Mouse (Mus musculus) liver, postnatal 0 days (tissue): Measurements from ENCODE around the gene Chst4. TPM values are rescaled to one million over a fixed set of nuclear protein-coding genes. Genes with fewer than 3 reads are reported as not detected.

Experiments
- ATAC-seq: fragments of 200-750 bp; cut with Nextera tagmentation; 2 replicates; pipeline ENCODE4 v1.8.0; 2017; ENCODE audit warnings: mild to moderate bottlenecking, moderate library complexity
- DNase-seq: peaks from one replicate; pipeline ENCODE4 v3.0.0-alpha.2; 2016
- H3K27ac ChIP-seq: fragments of 300-500 bp; sonication (generic); 2 replicates; pipeline ENCODE4 v1.5.1; 2014; ENCODE audit warnings: antibody characterized with exemption, moderate library complexity, mild to moderate bottlenecking, low read depth
- H3K27me3 ChIP-seq: fragments of 300-500 bp; sonication (generic); 2 replicates; pipeline ENCODE4 v1.6.1; 2014; ENCODE audit warnings: low read length, control low read depth, mixed read lengths; ENCODE audit not compliant: insufficient read depth
- H3K36me3 ChIP-seq: fragments of 300-500 bp; sonication (generic); replicated peaks from 2 replicates; pipeline ENCODE4 v1.6.1; 2014; ENCODE audit warnings: mild to moderate bottlenecking, control low read depth, low read length, moderate library complexity, mixed read lengths; ENCODE audit not compliant: insufficient read depth
- H3K4me1 ChIP-seq: fragments of 300-500 bp; sonication (generic); 2 replicates; pipeline ENCODE4 v1.6.1; 2014; ENCODE audit warnings: antibody characterized with exemption, mild to moderate bottlenecking, control low read depth; ENCODE audit not compliant: insufficient read depth
- H3K4me2 ChIP-seq: fragments of 300-500 bp; sonication (generic); 2 replicates; pipeline ENCODE4 v1.6.1; 2014; ENCODE audit warnings: low read depth, mild to moderate bottlenecking, low read length, moderate library complexity, mixed read lengths
- H3K4me3 ChIP-seq: fragments of 300-500 bp; sonication (generic); 2 replicates; pipeline ENCODE4 v1.5.1; 2014; ENCODE audit warnings: low read depth, low read length
- H3K9ac ChIP-seq: fragments of 300-500 bp; sonication (generic); replicated peaks from 2 replicates; pipeline ENCODE4 v1.6.1; 2014; ENCODE audit warnings: mild to moderate bottlenecking, moderate library complexity
- H3K9me3 ChIP-seq: fragments of 300-500 bp; sonication (generic); 2 replicates; pipeline ENCODE4 v1.6.1; 2016; ENCODE audit warnings: mild to moderate bottlenecking, control low read depth, low read length, mixed read lengths
- CTCF ChIP-seq: sonication (generic); IDR thresholded peaks from 2 replicates; pipeline ENCODE4 v1.5.1; 2016; ENCODE audit warnings: antibody characterized with exemption, low read depth
- EP300 ChIP-seq: IDR thresholded peaks from 2 replicates; pipeline ENCODE4 v1.6.1; 2016; ENCODE audit warnings: antibody characterized with exemption, low read depth, mild to moderate bottlenecking
- WGBS: fragments of 180-500 bp; shearing (Covaris S2); extraction: QIAGEN DNeasy Blood & Tissue Kit; methylation state at CpG from one replicate; pipeline ENCODE4 v1.1.7; 2014; ENCODE audit not compliant: insufficient replicate concordance; 5-methylcytosine and 5-hydroxymethylcytosine counted together
- polyA plus RNA-seq: library from polyadenylated mRNA; unstranded; fragments of >200 nt; fragmentation: Nextera tagmentation; extraction: Ambion mirVana; gene quantifications from 2 replicates; pipeline ENCODE4 v1.2.1, GENCODE M21; 2015

Chst4 gene
- polyA plus RNA-seq: 0.13 and 0.31 TPM in 2 replicates

GRCm38 (mm10) chr8:110039659-110040058 lies at the start of gene Chst4:
Chst4 (minus strand) TSS chr8:110039740.
- no peaks in the 10 kb centered on the region for H3K9me3 ChIP-seq
- no peak within 1 kb of the TSS for H3K9ac ChIP-seq
- no peak within 1 kb of the TSS for H3K4me3 ChIP-seq
- ATAC-seq (no peak), DNase-seq (no peak)
- no peaks in the 10 kb centered on the region for H3K4me1 ChIP-seq
- 79% methylated on average over 5 of the region's 5 CpGs for WGBS
- TF ChIP-seq EP300: no peak
- TF ChIP-seq CTCF: no peak
- no peaks in the 10 kb centered on the region for H3K27me3 ChIP-seq
- no peak within 1 kb of the TSS for H3K4me2 ChIP-seq
- H3K27ac ChIP-seq: no peak within 1 kb of the TSS
- no peaks in the 10 kb centered on the region for H3K36me3 ChIP-seq

- Histone ChIP-seq H3K4me1 (peaks cover 4% of the 10 kb centered on the region; the same call in 1 of the 2 replicates), H3K9me3 (no peaks in the 10 kb centered on the region), H3K27me3 (no peaks in the 10 kb centered on the region), H3K4me3 (no peak overlapping the region), H3K27ac (no peak overlapping the region), H3K4me2 (no peak overlapping the region), H3K36me3 (peaks cover 5% of the 10 kb centered on the region), H3K9ac (no peak overlapping the region)
- TF ChIP-seq EP300: no peak
- no peak for TF ChIP-seq CTCF
- no peak for ATAC-seq
- WGBS: 76% methylated on average over 11 of the region's 11 CpGs
- DNase-seq: no peak
These were observed 43.0 kb upstream of the Chst4 start for GRCm38 (mm10) chr8:110082416-110083105.

GRCm38 (mm10) chr8:110079282-110080221 lies 40.0 kb upstream of the Chst4 start, which contains the start of gene Zfp612:
Zfp612 (plus strand) TSS chr8:110079746.
- Histone ChIP-seq H3K27ac (peak within 1 kb of the TSS; percentile 60), H3K27me3 (no peaks in the 10 kb centered on the region), H3K4me3 (peak within 1 kb of the TSS; percentile 54), H3K9ac (peak within 1 kb of the TSS; percentile 65), H3K4me1 (peaks cover 4% of the 10 kb centered on the region; the same call in 1 of the 2 replicates), H3K9me3 (no peaks in the 10 kb centered on the region), H3K36me3 (no peaks in the 10 kb centered on the region), H3K4me2 (peak within 1 kb of the TSS; percentile 73)
- DNase-seq (peak; percentile 70), ATAC-seq (peak; percentile 98)
- WGBS: 8% methylated on average over 54 of the region's 54 CpGs
- TF ChIP-seq CTCF (no peak), EP300 (no peak)

- H3K9me3 ChIP-seq: no peaks in the 10 kb centered on the region
- H3K36me3 ChIP-seq: no peaks in the 10 kb centered on the region
- 69% methylated on average over 8 of the region's 8 CpGs for WGBS
- no peak overlapping the region for H3K27ac ChIP-seq
- H3K4me2 ChIP-seq: no peak overlapping the region
- peaks cover 2% of the 10 kb centered on the region; the same call in 1 of the 2 replicates for H3K4me1 ChIP-seq
- H3K4me3 ChIP-seq: no peak overlapping the region
- ATAC-seq: no peak
- TF ChIP-seq CTCF: no peak
- DNase-seq: no peak
- no peak overlapping the region for H3K9ac ChIP-seq
- no peaks in the 10 kb centered on the region for H3K27me3 ChIP-seq
These were observed 35.0 kb upstream of the Chst4 start for GRCm38 (mm10) chr8:110074496-110074895.

GRCm38 (mm10) chr8:110071600-110071999 lies 32.1 kb upstream of the Chst4 start:
- Histone ChIP-seq H3K27me3 (no peaks in the 10 kb centered on the region), H3K4me1 (no peaks in the 10 kb centered on the region), H3K27ac (no peak overlapping the region), H3K9me3 (no peaks in the 10 kb centered on the region), H3K9ac (no peak overlapping the region), H3K36me3 (no peaks in the 10 kb centered on the region), H3K4me3 (no peak overlapping the region), H3K4me2 (no peak overlapping the region)
- peak; percentile 93 for TF ChIP-seq CTCF
- TF ChIP-seq EP300: no peak
- ATAC-seq (peak; percentile 68), DNase-seq (peak; percentile 71)
- WGBS: 17% methylated on average over 9 of the region's 9 CpGs

GRCm38 (mm10) chr8:110069706-110070105 lies 30.2 kb upstream of the Chst4 start:
- H3K9me3 ChIP-seq: no peaks in the 10 kb centered on the region
- no peak overlapping the region for H3K27ac ChIP-seq
- no peak for TF ChIP-seq CTCF
- TF ChIP-seq EP300: no peak
- H3K36me3 ChIP-seq: no peaks in the 10 kb centered on the region
- no peak overlapping the region for H3K9ac ChIP-seq
- H3K4me2 ChIP-seq: no peak overlapping the region
- no peaks in the 10 kb centered on the region for H3K27me3 ChIP-seq
- H3K4me1 ChIP-seq: no peaks in the 10 kb centered on the region
- no peak overlapping the region for H3K4me3 ChIP-seq
- no peak for DNase-seq
- no peak for ATAC-seq
- 73% methylated on average over 4 of the region's 4 CpGs for WGBS
